Mouse (Mus musculus): ENCODE data around the gene Ptprr.

The Ptprr gene

GRCm38 (mm10) chr10:116115881-116116677 is 98.1 kb downstream of the Ptprr start:
- CTCF ChIA-PET, result no interaction called here

DNA sequence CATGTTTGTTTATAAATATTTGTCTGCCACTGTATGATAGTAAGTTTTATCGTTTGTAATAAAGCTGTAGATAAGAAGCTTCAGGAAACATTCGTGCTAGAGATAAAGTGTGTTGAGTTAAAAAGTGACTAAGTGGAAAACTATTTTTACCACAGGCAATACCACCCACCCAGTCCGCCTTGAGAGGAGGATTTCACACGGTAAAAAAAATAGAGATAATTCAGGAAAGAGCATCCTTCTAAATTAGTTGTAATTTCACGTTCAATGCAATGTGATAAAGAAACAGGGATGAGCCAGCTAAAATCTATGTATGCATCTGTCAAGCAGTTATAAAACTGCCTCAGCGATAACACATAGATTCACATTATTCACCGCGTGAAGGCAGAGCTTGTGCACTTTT is 99.0 kb downstream of the Ptprr start:
- CTCF ChIA-PET, result no interaction called here

DNA sequence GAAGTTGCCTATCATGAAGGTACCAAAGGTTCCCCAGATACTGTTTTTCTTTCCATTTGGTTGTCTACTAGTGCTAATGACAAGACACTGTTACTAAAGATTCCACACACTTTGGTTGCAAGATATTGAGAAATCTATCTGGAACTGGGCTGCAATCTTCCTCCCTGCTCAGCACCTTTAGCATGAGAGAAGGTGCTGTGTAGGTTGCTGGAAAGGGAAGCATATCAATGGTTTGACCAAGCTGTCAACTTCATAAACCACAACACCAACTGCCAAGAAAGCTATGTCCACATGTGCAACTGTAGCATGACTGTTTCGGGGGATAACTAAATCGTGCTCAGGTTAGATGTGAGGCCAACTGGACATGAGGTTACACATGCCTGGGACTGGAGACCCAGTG is 103.5 kb downstream of the Ptprr start:
- CTCF ChIA-PET, result no interaction called here

GRCm38 (mm10) chr10:116123808-116124207 is 105.8 kb downstream of the Ptprr start:
- CTCF ChIA-PET, result no interaction called here

DNA sequence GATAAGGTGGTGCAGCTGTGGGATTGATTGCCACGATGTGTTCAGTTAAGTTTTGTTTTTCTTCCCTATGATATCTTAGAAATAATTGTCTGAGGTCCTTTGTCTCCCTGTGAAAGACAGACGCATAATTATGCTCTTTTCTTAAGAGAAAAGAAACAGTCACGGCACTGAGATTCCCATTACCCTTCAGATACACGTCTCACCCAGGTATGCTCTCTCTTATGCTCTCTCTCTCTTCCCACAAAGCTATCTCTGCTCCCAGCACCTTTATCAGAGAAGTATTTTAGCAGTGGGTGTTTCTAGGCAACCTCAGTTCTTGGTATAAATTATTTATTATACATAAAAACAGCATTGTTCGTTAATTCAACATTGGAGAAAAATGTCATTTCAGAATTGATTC is 107.4 kb downstream of the Ptprr start:
- CTCF ChIA-PET, result no interaction called here

DNA sequence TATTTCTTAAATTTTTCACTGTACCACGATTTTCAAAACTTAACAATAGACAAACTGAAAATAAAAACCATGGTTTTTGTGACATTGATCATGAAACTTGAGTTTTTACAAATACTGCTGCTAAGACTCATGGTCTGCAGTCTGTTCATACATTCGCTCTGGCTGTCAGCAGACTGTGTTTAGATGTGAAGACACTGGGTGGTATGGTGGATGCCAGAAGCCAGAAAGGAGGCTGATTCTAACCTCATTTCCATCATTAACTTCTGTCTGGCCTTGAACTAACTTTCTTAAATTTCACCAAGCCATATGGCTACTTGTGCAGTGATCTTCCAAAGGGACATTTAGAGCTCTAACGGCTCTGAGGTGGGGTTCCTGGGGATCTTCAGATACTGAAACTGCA is 112.4 kb downstream of the Ptprr start:
- CTCF ChIA-PET, result no interaction called here

DNA sequence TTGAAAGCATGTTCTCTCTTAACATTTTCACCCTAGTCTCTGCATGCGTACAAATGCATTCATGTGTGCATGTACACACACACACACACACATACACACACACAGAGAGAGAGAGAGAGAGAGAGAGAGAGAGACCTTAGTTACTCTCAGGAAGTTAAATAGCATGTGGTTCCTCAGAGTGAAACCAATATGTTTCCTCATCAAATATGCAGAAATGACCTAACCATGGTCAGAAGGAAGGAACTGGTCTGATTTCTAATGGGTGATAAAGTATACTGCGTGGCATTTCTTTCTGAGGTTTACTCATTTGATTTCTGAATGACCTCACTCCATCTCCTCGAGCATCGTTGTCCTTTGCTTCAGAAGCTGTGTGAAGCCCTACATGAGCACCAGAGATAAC is 113.2 kb downstream of the Ptprr start:
- CTCF ChIA-PET, result no interaction called here

DNA sequence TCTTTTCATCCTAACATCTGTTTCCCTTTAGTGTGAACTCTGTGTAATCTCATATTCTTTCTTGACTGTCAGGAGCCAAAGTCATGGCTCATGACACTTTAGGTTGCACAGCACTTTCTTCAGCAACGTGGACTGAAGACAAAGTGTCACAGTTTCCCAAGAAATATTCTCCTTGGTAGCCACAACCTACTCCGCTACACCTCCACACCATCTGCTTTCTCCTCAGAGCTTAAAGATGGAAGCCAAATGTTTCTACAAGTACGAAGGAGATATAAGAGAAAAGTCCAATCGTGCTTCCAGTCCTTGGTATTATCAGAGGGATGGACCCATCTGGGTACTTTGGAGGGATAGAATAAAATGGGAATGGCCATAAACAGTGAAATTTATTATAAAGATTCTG is 114.2 kb downstream of the Ptprr start:
- CTCF ChIA-PET, result no interaction called here

DNA sequence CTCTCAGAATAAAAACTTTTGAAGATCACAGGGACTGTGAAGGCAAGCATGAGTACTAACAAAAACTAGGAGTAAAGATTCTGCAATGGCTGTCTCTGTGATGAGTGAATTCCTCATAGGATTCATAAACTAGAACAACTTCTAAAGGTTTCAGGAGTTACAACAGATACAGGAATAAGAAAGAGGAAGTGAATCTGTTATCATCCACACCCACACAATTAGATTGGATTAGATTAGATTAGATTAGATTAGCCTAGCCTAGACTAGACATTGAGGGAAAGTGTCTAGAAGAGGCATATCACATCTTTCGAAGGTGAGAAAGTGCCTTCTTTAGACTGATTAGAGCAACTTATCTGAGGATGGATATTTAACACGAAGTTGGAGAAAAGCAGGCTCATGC is 117.2 kb downstream of the Ptprr start:
- CTCF ChIA-PET, result interaction anchor here (0.6 kb wide), 1 partner anchor 123 kb away, joined by 3 read pairs; no protein-coding TSS in a partner anchor

DNA sequence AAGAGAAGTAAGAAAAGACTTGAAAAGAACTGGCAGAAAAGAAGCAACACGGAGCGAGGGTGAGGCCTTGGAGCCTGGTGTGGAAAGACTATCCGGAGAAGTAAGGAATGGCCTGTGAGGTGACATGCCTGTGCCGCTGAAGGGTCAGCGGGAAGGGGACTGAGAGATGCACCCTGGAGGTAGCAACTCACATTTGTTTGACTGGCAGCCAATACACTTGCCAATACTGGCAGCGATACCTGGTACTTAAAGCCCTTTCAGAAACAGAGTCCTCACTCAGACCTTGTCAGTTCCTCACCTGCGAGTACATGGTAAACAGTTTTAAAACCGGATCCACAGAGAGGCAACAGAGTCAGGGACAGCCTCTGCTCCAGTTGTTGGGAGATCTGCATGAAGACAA is 122.2 kb downstream of the Ptprr start:
- CTCF ChIA-PET, result no interaction called here

- CTCF ChIA-PET, result no interaction called here
Observed at GRCm38 (mm10) chr10:116143684-116144083, 125.7 kb downstream of the Ptprr start.

- CTCF ChIA-PET, result no interaction called here
Observed at GRCm38 (mm10) chr10:116146091-116146490, 128.1 kb downstream of the Ptprr start.

DNA sequence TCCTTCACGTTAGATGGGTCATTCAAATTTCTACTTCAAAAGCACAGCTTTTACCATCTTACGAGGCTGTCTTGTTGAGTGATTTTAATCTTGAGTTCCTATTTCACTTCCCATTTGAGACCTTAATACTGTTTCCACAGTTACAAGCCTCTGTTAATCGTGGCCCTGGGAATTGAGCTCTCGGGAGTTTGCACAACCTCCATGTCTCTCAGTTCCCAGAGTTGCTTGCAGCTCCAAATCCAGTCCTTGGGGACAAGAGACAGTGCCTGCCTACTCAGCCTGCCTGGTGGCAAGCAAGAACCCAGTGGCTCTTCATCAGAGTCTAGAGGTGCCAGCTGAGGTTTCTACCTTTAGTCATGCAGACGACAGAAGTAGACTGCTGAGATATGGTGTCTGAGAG is 136.7 kb downstream of the Ptprr start:
- CTCF ChIA-PET, result no interaction called here

DNA sequence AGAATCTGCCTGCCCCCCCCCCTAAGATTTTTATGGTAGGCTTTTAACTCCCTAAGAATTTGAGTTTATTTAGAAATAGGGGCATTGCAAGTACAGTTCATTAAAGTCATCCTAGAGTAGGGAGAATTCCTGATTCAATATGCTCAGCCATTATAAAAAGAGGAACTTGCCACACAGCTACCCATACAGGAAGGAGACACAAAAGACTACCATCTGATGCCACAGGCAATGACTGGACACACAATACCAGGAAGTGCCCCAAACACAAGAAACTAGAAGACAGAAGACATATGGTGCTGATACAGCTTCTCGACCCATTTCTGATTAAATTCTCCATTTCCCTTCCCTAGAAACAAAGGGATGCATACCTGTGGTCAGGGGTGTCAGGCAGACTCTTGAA is 138.7 kb downstream of the Ptprr start:
- CTCF ChIA-PET, result no interaction called here

DNA sequence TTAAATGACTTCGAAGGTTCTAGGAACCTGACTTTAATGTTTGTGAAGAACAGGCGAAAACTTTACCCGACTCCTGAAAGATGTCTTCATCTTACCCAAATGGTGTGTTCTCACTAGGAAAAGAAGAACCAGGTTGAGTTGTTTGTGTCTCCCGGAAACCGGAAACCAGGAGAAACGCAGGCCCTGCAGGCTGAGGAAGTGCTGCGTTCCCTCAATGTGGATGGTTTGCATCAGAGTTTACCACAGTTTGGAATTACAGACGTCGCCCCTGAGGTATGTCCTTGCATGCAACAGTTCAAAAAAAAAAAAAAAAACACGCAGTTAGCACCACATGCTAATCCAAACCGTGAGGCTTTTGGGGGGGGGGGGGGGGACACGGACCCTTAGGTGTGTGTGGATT is 144.3 kb downstream of the Ptprr start:
- CTCF ChIA-PET, result no interaction called here

DNA sequence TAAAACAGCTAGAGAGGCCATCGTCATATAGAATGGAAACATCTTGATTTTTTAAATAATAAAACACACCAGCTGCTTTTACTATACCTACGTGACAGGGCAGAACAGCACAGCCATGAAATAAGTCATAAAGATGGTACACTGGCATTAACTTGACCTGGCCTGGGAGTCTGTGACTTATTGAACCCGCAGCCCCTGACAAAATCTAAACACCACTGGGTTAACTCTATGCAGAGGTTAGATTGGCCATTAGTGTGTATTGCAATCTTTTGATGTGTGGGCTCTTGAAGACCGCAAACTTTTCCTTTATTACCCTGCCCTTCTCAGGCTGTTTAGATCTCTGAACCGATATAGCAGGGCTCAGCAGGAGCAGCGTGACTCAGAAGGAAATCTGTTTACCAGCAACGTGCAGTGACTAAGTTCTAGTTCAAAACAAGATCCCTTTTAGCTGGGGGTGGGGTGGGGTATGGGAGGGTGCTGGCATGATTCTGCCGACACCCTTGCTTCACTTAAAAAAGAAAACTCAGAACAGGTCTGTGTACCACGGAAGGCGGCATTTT is 157.4 kb downstream of the Ptprr start:
- CTCF ChIA-PET, result no interaction called here

- CTCF ChIA-PET, result no interaction called here
Observed at GRCm38 (mm10) chr10:116177390-116178179, 159.6 kb downstream of the Ptprr start.

DNA sequence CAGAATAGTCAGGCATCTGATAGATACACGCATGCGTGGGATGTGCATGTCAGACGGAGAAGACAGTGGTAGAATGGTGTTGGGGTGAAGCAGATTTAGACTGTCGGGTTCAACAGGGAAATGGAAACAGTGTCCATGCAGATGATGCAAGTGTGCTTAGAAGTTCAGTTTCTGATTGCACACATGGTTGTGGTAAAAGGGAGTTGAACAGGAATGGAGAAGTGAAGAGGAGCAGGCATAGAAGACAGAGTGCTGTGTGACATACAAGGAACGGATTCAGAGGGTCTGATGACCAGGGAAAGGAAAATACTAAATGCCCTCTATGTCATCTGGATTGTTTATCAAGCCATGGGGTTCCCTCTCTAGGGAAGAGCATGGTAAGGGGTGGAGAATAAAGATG is 163.2 kb downstream of the Ptprr start:
- CTCF ChIA-PET, result no interaction called here

- CTCF ChIA-PET, result no interaction called here
Observed at GRCm38 (mm10) chr10:116182221-116182620, 164.2 kb downstream of the Ptprr start.

GRCm38 (mm10) chr10:116183258-116183657 is 165.2 kb downstream of the Ptprr start:
- CTCF ChIA-PET, result no interaction called here

- CTCF ChIA-PET, result no interaction called here
Observed at GRCm38 (mm10) chr10:116191724-116192123, 173.7 kb downstream of the Ptprr start.

- CTCF ChIA-PET, result no interaction called here
Observed at GRCm38 (mm10) chr10:116192293-116192692, 174.3 kb downstream of the Ptprr start.

DNA sequence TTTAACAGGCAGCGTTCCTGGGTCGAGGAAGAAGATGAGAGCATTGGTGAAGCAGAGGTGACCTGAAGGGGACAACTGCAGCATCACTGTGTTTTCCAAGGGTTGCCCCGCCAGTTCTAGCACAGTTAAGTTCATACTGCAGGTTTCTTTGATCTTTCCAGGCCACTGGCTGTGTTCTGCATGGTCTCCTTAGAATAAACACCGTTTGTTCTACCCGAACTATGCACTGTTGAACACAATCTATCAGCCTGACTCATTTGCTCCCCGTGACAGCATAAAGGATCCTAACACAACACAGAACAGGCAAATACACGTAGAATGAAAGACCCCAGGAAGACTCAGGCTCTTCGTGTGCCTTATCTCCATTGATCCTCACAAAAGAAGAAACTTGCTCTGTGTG is 176.4 kb downstream of the Ptprr start:
- CTCF ChIA-PET, result no interaction called here
